Mouse (Mus musculus) limb, embryonic 14.5 days (tissue): ENCODE data around the gene Ndufb6. TPM values are rescaled to one million over a fixed set of nuclear protein-coding genes. Genes with fewer than 3 reads are reported as not detected.

Experiments used
- ATAC-seq: fragments of 200-750 bp; cut with Nextera tagmentation; 2 replicates; pipeline ENCODE4 v1.8.0; 2017; ENCODE audit warnings: low read depth, moderate number of reproducible peaks, moderate TSS enrichment; ENCODE audit not compliant: low FRiP score
- DNase-seq: peaks from one replicate; pipeline ENCODE4 v3.0.0-alpha.2; 2015; ENCODE audit warnings: low spot score
- H3K27ac ChIP-seq: fragments of 300-500 bp; sonication (generic); replicated peaks from 2 replicates; pipeline ENCODE4 v1.5.1; 2014; ENCODE audit warnings: low read depth, mild to moderate bottlenecking, low read length, moderate library complexity, mixed read lengths
- H3K27me3 ChIP-seq: fragments of 300-500 bp; sonication (generic); 2 replicates; pipeline ENCODE4 v1.6.1; 2014; ENCODE audit warnings: low read length, mixed read lengths; ENCODE audit not compliant: control insufficient read depth, insufficient read depth
- H3K36me3 ChIP-seq: fragments of 300-500 bp; sonication (generic); 2 replicates; pipeline ENCODE4 v1.6.1; 2014; ENCODE audit warnings: mild to moderate bottlenecking, low read length, moderate library complexity, mixed read lengths; ENCODE audit not compliant: control insufficient read depth, insufficient read depth
- H3K4me1 ChIP-seq: fragments of 300-500 bp; sonication (generic); 2 replicates; pipeline ENCODE4 v1.6.1; 2014; ENCODE audit warnings: antibody characterized with exemption, low read length, mixed read lengths; ENCODE audit not compliant: control insufficient read depth, insufficient read depth
- H3K4me2 ChIP-seq: fragments of 300-500 bp; sonication (generic); replicated peaks from 2 replicates; pipeline ENCODE4 v1.6.1; 2014; ENCODE audit warnings: low read depth, mild to moderate bottlenecking, low read length, moderate library complexity; ENCODE audit not compliant: severe bottlenecking
- H3K4me3 ChIP-seq: fragments of 300-500 bp; sonication (generic); replicated peaks from 2 replicates; pipeline ENCODE4 v1.5.1; 2014; ENCODE audit warnings: low read length
- H3K9ac ChIP-seq: fragments of 300-500 bp; sonication (generic); 2 replicates; pipeline ENCODE4 v1.6.1; 2014; ENCODE audit warnings: mild to moderate bottlenecking, low read depth, low read length, moderate library complexity; ENCODE audit not compliant: severe bottlenecking
- H3K9me3 ChIP-seq: fragments of 300-500 bp; sonication (generic); 2 replicates; pipeline ENCODE4 v1.6.1; 2016; ENCODE audit warnings: low read length; ENCODE audit not compliant: control insufficient read depth
- POLR2A ChIP-seq: fragments of 200-500 bp; IDR thresholded peaks from 2 replicates; pipeline ENCODE4 v1.8.0; 2012; ENCODE audit warnings: inconsistent platforms, mild to moderate bottlenecking, moderate library complexity, borderline replicate concordance; ENCODE audit not compliant: insufficient read depth, insufficient read length; ENCODE audit errors: extremely low read depth
- WGBS: fragments of 180-500 bp; shearing (Covaris S2); extraction: QIAGEN DNeasy Blood & Tissue Kit; methylation state at CpG from one replicate; pipeline ENCODE4 v1.1.7; 2014; 5-methylcytosine and 5-hydroxymethylcytosine counted together
- polyA plus RNA-seq, 2 experiments: library from polyadenylated mRNA; depleted of rRNA in 1 of 2; stranded (reverse) in 1 of 2; unstranded in 1 of 2; fragments of >200 nt; fragmentation: Nextera tagmentation in 1 of 2; extraction: Ambion mirVana in 1 of 2; gene quantifications; 2 replicates each; pipeline versions ENCODE4 v1.2.1 to v1.2.3; 2012 to 2014

The Ndufb6 gene
- polyA plus RNA-seq, 2 experiments: 134 to 287 TPM

DNA sequence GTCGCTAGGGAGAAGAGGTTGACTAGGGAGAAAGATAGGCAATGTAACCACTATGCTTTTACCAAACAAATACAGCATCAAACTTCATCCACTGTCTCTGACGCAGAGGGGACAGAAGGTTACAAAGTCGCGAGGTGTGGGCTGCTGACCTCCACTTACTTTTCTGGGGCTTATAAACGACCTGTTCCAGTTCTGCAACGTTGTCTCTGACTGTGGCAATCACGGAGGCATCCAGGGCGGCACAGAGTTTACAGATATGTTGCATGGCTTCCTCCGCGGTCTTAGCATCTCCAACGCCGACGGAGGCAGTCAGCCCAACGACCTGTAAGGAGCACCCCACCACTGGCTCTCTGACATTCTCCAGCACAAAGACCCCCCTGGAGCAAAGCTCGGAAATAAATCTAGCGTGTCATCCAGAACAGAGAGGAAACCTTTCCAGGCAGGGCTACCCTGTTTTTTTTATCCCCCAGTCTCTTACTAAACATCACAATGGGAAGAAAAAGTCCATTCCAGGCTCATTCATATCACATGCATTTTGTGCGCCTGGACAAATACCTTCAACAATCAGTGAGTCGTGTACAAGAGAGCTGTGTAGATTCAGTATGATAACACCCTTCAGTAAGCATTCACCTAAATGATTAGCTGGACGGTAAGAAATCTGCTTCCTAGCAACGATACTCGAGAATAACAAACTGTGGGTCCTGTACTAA, 57.2 kb downstream of the Ndufb6 start:
- TF ChIP-seq POLR2A: no peak
- no peak for ATAC-seq
- Histone ChIP-seq H3K36me3 (peaks cover 9% of the 10 kb centered on the region; the same call in 1 of the 2 replicates), H3K4me3 (no peak overlapping the region), H3K9ac (no peak overlapping the region), H3K4me1 (no peaks in the 10 kb centered on the region), H3K27me3 (no peaks in the 10 kb centered on the region), H3K9me3 (no peaks in the 10 kb centered on the region), H3K4me2 (no peak overlapping the region), H3K27ac (no peak overlapping the region)
- DNase-seq: no peak
- 56% methylated on average over 21 of the region's 21 CpGs for WGBS

DNA sequence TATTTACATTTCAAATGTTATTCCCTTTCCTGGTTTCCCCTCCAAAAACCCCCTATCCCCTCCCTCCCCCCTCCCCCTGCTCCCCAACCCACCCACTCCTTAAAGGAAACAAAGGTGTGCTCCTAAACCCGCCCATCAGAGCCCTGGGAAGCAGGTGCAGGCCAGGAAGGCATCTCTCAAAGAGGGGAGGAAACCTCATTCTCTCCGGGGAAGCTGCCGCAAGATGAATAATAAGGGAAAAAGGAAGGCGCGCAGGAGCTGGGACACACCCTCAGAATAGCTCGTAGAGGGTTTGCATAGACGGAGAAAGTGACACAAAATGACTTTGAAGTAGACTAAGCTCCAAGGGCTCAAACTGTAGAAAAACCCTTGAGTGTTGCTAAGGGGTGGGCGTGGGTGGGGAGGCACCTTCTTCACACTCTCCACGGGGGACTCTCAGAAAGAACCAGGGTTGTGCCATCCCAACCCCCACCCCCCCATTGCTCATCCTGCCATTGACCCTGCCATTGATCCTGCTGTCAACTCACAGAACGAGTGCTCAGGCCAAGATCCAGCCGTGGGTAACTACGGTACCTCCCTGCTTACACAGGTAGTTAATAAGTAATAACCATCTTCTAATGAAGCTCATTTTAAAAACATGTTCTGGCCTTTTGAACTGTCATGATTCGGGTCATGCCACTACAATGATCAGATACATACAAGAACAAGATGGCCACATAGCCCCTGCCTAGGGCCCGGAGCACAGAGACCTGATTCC, 58.0 kb downstream of the Ndufb6 start:
- Histone ChIP-seq H3K9me3 (no peaks in the 10 kb centered on the region), H3K4me1 (no peaks in the 10 kb centered on the region), H3K27me3 (no peaks in the 10 kb centered on the region), H3K36me3 (peaks cover 11% of the 10 kb centered on the region; the same call in 1 of the 2 replicates), H3K9ac (no peak overlapping the region), H3K4me2 (no peak overlapping the region), H3K27ac (no peak overlapping the region), H3K4me3 (no peak overlapping the region)
- no peak for ATAC-seq
- TF ChIP-seq POLR2A: no peak
- WGBS: 29% methylated on average over 14 of the region's 14 CpGs
- no peak for DNase-seq

Other genes with a start within 250 kb of the Ndufb6 start
- gene Aco1, start 136.3 kb downstream of the Ndufb6 start, polyA plus RNA-seq (2012; rRNA removed): 41.9 and 43.7 TPM in 2 replicates
- gene Aco1, start 136.3 kb downstream of the Ndufb6 start, polyA plus RNA-seq (2014; fragmentation: Nextera tagmentation; extraction: Ambion mirVana): 45.9 and 46.8 TPM in 2 replicates
- gene Ddx58, start 39.6 kb downstream of the Ndufb6 start, polyA plus RNA-seq (2012; rRNA removed): 10.3 TPM in 2 replicates
- gene Ddx58, start 39.6 kb downstream of the Ndufb6 start, polyA plus RNA-seq (2014; fragmentation: Nextera tagmentation; extraction: Ambion mirVana): 10.7 and 11.0 TPM in 2 replicates
- 10.5 and 12.0 TPM in 2 replicates for gene Smim27, start 9.8 kb downstream of the Ndufb6 start, polyA plus RNA-seq (2012; rRNA removed)
- gene Smim27, start 9.8 kb downstream of the Ndufb6 start, polyA plus RNA-seq (2014; fragmentation: Nextera tagmentation; extraction: Ambion mirVana): 36.4 and 42.7 TPM in 2 replicates
- 16.3 and 20.2 TPM in 2 replicates for gene Topors, start 9.6 kb downstream of the Ndufb6 start, polyA plus RNA-seq (2012; rRNA removed)
- gene Topors, start 9.6 kb downstream of the Ndufb6 start, polyA plus RNA-seq (2014; fragmentation: Nextera tagmentation; extraction: Ambion mirVana): 43.4 and 48.0 TPM in 2 replicates
- gene Tmem215, start 192.8 kb upstream of the Ndufb6 start, polyA plus RNA-seq (2012; rRNA removed): 0.26 and 0.50 TPM in 2 replicates
- gene Tmem215, start 192.8 kb upstream of the Ndufb6 start, polyA plus RNA-seq (2014; fragmentation: Nextera tagmentation; extraction: Ambion mirVana): 0.19 and 0.22 TPM in 2 replicates